Mouse (Mus musculus) bone marrow, adult 2 months (tissue): ENCODE results near the gene Atg4d.

Experiments
- CTCF ChIP-seq: fragments of 200-500 bp; IDR thresholded peaks from 2 replicates; pipeline ENCODE4 v1.5.1; 2011; ENCODE audit warnings: low read length, control low read depth; ENCODE audit not compliant: control insufficient read depth, insufficient read depth
- POLR2A ChIP-seq: fragments of 200-500 bp; IDR thresholded peaks from 2 replicates; pipeline ENCODE4 v1.6.1; 2011; ENCODE audit warnings: low read depth, mild to moderate bottlenecking, control low read depth, low read length, borderline replicate concordance; ENCODE audit not compliant: control insufficient read depth

DNA sequence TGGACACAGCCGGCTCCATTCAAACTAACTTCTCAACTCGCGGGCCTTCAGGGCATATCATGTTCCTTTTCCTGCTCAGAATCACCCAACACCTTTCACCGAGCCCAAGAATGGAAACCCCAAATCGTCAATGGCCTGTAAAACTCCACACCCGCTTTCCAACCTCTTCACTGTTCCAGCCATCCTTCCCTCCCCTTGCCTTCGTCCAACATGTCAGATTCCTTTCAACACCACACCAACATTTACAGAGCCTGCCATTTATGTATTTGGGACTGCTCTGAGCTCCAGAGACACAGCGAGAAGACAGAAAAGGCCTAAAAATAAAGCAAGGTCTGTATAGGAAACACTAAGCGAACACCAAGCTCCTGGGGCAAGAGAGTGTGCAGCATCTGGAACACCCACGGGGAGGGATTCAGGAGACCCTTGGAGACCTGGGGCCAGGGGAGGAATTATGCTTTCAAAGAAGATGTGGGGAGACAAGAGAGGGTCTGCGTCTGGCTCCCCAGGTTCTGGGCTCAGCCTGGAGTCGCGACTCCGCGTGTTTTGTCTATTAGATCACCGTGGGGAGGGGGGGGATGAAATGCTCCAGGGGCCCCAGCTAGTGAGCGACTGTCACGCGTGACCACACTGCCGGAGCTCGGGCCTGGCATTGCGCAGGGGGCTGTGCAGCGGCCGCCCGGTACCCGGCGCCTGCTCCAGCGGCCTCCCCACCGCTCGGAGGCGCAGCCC lies 26.9 kb upstream of the Atg4d start:
- TF ChIP-seq POLR2A (no peak), CTCF (no peak)
